Mouse (Mus musculus): ENCODE results near the gene Gm35549.
"Not testable (repeated sequence)": the region's sequence is repeated elsewhere in the genome, so short reads cannot be mapped to it uniquely, and the experiment has no call there.

The Gm35549 gene

DNA sequence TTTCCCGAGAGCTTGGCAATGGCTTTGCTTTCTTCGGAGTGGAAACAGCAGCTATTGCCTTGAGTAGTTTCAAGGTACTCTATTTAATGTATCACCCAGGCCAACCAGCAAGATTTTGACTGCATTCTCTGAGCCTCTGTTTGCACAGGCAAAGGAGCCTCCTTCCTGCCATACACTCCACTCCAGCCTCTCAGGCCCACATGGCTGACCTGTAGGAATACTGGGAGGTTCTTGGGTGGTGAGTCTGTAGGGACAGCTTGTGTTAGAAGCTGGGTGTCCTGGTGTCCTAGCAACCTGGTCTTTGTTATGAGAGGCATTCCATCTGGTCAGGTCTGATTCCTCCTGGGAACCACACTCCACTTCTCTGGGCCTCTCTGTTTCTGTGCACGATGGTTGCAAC lies at the start of gene Gm35549:
Gm35549 (minus strand) TSS at position 276 of the 400 bp plus-strand sequence.
- DNase-seq (ENCODE audit: low spot score): no peak

- peak; percentile 29 for DNase-seq (ENCODE audit: low spot score)
Observed at GRCm38 (mm10) chr9:122886372-122887179, 42.7 kb upstream of the Gm35549 start.

DNA sequence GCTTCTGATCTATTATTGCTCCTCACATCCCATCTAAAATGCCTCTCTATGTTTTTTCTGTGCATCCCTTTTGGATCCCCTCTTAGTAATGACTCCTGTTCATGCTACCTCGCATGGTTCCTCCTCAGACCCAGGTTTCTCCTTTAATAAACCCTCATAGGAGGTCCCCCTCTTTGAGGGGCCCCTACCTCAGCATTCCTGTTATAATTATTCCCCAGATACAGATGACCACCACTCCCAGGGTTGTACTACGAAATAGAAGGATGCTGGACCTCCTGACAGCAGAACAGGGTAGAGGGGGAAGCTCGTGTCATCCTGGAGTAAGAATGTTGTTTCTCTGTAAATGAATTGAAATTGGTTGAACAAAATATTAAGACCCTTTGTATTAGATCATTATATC lies 41.5 kb upstream of the Gm35549 start, which contains the start of gene Zkscan7:
Zkscan7 (plus strand) TSS at position 301 of the 400 bp plus-strand sequence.
- no peak for DNase-seq (ENCODE audit: low spot score)

DNA sequence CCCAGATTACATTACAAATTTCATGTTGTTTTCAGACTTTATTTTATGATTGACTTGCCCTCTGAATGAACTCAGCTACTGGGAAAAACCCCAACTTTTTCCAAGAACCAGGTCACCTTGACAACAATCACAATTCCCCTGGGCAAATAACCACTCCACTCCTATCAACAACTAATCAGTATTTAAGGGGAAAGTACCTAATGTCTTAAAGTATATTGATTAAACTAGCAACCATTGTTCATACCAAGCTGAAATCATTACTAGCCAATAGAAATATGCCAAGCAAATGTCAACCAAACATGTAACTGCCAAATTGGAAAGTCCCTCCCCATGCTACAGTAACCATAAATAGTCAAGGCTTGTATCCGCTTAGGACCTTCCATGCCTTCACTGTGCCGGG lies 31.3 kb upstream of the Gm35549 start:
- DNase-seq (ENCODE audit: low spot score): no peak

DNA sequence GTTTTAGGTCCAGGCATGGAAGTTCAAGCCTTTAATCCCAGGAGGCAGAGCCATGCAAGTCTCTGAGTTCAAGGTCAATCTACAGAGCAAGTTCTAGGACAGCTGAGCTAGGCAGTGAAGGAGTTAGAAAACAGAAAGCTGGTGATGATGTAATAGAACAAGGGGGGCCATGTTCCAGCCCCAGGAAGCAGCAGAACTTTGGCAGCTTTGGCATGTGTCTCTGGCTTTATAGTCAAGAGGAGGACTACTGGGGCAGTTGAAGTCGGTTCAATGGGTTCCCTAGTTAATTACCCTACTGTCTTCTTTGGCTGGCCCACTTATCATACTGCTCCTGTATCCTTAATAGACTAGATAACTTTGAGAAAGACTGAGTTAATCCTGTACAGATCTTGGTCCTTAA lies 30.8 kb upstream of the Gm35549 start:
- no peak for DNase-seq (ENCODE audit: low spot score)

GRCm38 (mm10) chr9:122872595-122872994 lies 28.8 kb upstream of the Gm35549 start:
- DNase-seq (ENCODE audit: low spot score): no peak

DNA sequence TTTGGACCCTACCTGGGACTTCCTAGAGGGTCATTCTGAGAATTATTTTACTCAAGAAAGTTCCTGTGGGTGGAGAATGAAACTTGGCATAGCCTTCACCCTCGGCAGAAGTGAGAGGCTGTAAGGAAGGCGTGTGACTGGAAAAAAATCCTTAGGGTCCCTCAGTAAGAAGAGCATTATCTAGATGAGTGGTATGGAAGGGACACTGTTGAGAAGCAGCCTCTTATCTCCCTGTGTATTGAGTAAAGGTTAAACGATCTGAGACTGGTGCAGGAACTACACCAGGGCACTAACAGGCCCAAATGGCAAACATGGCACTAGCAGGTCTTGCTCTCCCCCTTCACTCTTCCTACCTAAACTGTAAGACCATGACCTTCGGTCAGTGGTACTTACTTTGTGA lies 22.4 kb upstream of the Gm35549 start:
- no peak for DNase-seq (ENCODE audit: low spot score)

DNA sequence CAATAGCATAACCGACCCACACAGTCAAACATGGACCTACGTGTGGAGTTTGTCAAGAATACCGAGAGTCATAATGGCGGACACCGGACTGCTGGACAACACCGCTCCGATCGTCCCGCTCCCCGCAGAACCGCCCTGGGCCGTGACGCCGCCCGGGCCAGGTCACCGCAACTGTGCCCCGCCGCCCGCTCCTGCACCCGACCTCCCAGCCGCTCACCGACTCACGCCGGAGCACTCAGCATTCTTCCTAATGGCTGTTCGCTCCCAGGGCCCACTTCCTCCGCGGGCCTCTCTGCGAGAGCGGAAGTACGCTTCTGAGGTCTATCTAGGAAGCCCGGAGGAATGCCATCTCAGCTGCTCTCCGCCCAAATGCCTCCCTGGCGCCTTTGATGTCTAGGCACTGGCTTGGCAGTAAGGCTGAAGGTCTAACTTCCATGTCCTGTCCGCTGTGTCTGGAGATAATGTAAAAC lies 21.9 kb upstream of the Gm35549 start, which contains the start of gene Zfp445:
Zfp445 (minus strand) TSS at position 310 of the 470 bp plus-strand sequence.
- peak; percentile 68 for DNase-seq (ENCODE audit: low spot score)

DNA sequence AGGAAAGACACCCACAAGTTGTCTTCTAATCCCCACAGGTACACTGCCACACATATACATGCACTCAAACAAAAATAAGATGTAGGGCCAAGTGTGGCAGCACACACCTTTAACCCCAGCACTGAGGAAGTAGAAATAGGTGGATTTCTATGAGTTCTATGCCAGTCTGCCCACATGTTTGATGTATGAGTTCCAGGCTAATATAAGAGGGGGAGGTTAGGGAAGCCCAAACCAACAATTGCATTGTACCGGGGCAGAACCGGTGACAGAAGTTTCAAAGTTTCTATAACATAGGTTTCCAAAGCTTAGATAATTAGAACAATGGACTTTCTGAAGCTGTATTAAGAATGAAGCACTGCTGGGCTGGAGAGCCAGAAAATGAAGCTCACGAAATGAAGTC lies 21.0 kb upstream of the Gm35549 start:
- DNase-seq (ENCODE audit: low spot score): no peak

- DNase-seq (ENCODE audit: low spot score): no peak
Observed at GRCm38 (mm10) chr9:122863731-122864130, 19.9 kb upstream of the Gm35549 start.

GRCm38 (mm10) chr9:122860752-122861151 lies 16.9 kb upstream of the Gm35549 start:
- no peak for DNase-seq (ENCODE audit: low spot score)

DNA sequence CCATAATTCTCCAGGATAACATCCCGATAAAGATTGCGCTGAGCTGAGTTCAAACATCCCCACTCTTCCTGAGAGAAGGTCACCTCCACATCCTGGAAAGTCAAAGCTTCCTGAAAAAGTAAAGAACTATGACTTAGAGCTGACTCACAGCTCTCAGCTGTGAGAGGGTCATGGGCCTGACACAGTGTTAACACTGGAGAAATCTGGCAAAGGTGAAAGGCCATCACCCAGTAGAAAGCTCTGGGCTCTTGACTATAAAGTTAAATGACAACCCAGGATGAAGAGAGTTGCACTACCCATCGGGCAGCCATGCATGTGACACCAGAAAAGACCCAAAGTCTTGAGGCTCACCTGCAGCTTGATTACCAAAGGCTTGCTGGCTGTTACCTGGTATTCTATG lies 12.9 kb upstream of the Gm35549 start:
- DNase-seq (ENCODE audit: low spot score): no peak

DNA sequence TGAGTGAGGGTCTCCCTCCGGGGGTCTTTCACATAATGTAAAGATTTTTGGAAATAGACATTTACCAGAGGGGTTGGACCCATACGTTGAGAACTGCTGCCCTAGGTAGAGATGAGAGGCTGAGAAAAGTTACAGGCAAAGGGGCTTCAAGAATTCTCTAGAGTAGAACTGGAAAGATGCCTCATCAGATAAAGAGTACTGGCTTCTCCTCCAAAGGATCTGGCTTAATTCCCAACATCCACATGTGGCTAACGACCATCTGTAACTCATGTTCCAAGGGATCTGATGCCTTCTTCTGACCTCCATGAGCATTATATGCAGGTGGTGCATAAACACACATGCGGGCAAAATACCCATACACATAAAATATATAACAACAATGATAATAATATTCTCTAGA lies 11.8 kb upstream of the Gm35549 start:
- DNase-seq (ENCODE audit: low spot score): no peak

DNA sequence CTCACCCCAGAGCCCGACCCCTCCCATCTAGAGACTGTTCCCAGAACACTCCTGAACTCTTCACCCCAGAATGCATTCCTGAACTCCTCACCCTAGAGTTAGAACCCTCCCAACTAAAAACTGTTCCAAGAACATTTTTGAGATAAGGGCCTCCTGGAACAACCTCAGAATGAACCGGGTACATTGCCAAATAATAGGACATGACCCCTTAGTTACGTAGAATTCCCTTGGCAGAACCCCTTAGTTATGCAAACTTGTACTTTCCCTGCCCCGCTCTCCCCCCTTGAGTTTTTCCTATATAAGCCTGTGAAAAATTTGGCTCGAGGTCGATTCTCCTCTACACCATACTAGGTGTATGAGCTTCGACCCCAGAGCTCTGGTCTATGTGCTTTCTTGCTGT lies 11.3 kb upstream of the Gm35549 start:
- not testable (repeated sequence) for DNase-seq (ENCODE audit: low spot score)

GRCm38 (mm10) chr9:122854526-122854925 lies 10.7 kb upstream of the Gm35549 start:
- DNase-seq (ENCODE audit: low spot score): no peak

DNA sequence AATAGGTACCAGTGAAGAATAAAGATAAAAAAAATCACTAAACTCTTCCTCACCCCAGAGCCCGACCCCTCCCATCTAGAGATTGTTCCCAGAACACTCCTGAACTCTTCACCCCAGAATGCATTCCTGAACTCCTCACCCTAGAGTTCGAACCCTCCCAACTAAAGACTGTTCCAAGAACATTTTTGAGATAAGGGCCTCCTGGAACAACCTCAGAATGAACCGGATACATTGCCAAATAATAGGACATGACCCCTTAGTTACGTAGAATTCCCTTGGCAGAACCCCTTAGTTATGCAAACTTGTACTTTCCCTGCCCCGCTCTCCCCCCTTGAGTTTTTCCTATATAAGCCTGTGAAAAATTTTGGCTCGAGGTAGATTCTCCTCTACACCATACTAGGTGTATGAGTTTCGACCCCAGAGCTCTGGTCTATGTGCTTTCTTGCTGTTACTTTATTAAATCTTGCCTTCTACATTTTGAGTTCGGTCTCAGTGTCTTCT lies 4.0 kb upstream of the Gm35549 start:
- DNase-seq (ENCODE audit: low spot score): not testable (repeated sequence)

DNA sequence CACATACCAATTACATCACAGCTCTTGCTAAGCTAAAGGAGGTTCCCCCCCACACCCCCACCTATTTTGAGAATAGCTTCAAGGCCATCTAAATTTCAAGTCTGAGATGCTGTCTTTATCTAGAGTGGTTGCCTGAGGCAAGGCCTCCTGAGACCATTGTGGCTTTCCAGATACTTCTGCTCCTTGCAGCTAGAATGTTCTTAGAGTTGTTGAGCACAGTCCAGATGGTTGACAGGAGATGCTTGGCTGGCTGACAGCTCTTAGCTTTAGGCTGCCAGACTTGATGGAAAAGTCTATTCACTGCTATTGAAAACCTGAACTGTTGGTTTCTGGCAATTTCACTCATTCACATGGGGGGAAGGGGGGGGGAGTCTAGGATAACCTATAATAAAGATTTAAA lies 2.3 kb upstream of the Gm35549 start:
- no peak for DNase-seq (ENCODE audit: low spot score)

GRCm38 (mm10) chr9:122845621-122846020 lies 1.8 kb upstream of the Gm35549 start:
- DNase-seq (ENCODE audit: low spot score): no peak

GRCm38 (mm10) chr9:122837680-122838079 lies 6.2 kb downstream of the Gm35549 start:
- peak; percentile 15 for DNase-seq (ENCODE audit: low spot score)

GRCm38 (mm10) chr9:122837216-122837615 lies 6.6 kb downstream of the Gm35549 start:
- DNase-seq (ENCODE audit: low spot score): no peak

DNA sequence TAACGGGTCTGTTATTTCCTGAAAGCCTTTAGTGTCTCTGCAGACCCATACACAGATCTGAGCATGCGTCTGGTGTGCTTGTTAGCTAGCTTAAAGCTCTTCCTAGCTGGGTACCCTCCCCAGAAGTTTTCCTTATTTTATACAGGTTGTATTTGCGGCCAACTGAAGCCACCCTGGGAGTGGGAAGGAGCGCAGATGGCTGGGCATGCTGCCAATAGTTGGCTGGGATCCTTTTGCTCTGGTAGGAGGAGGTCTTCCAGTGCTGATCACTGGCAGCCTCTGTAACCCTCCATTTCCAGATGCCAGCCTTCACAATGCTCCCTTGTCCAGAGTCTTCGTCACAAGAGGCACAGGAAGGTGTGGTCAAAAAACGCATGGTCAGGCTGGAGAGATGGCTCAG lies 7.0 kb downstream of the Gm35549 start:
- DNase-seq (ENCODE audit: low spot score): peak; percentile 27

DNA sequence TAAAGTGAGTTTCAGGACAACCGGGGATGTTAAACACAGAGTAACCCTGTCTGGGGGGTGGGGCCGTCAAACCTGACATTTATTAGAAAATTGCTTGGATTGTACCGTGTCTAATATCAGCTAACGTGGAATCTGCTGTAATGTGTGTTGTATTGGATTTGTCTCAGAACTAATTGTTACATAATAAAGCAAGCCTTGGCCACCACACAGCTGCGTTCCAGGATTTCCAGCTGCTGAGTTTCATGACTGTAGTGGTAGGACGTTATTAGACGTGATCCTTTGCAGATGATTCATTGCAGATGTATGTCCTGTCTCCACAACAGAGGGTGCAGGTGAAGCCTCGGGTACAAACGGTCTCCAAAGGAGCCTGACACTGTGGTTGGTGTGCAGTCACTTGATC lies 7.7 kb downstream of the Gm35549 start:
- DNase-seq (ENCODE audit: low spot score): no peak

DNA sequence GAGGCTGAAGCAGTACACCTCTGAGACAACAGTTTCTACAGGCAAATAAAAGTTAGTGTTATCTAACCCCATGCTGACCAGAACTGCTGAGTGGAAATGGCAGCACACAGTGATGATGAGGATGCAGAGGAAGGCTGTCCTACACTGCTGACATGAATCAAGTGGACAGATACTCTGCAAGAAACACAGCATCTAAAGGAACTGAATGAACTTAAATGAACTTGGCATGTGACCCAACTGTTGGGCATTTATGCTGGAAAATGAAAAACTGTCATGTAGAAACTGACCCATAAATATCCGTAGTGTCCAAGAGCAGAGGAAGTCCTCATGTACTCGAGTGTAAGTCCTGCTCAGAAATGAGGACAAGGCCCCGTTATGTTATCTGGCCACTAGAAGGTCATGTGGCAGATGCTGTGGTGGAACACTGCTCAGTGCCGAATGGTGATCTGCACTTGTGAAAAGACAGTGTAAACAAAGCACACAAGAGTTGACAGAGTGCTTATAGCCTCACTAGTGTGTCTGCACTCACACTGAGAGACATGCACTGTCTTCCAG lies 13.9 kb downstream of the Gm35549 start:
- no peak for DNase-seq (ENCODE audit: low spot score)

All from ovary, postnatal 10 days (tissue).